Mouse (Mus musculus) cerebellum, postnatal 10 days (tissue): Measurements from ENCODE around the gene Col20a1.

Experiments
- DNase-seq, 2 experiments: peaks; one replicate each; pipeline ENCODE4 v3.0.0; 2021; ENCODE audit warnings: mixed read lengths in 2 of 2

Gene Col20a1

DNA sequence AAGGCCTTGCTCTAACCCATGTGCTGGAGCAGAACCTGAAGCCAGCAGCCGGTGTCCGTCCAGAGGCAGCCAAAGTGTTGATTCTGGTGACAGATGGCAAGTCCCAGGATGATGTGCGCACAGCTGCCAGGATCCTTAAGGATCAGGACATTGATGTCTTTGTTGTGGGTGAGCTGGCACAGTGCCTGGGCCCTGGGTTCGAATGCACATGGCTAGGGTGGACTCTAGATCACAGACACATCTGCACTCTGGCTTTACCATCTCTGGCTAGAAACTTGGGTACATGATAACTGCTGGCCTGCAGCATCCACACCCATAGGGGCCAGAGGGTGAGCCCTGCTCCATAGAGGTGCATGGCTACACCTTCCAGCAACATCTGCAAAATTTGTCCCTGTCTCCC lies 9.1 kb downstream of the Col20a1 start:
- peak; percentile 44 to 52 for DNase-seq

DNA sequence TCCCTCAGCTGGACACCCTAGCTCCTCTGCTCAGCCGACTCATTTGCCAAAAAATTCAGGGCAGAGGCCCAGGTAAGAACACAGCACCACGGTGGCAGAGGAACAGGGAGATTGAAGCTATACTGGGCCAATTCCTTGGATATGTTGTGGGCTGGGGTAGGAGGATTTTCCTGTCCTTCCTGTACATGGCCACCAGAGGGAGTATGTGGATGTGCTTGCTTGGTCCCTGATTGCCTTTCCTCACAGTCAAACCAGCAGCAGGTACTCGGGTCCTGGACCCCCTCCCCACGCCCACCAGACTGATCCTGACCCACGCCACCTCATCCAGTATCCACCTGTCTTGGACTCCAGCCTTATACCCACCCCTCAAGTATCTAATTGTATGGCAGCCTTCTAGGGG lies 10.1 kb downstream of the Col20a1 start:
- DNase-seq: peak; percentile 73 to 81

DNA sequence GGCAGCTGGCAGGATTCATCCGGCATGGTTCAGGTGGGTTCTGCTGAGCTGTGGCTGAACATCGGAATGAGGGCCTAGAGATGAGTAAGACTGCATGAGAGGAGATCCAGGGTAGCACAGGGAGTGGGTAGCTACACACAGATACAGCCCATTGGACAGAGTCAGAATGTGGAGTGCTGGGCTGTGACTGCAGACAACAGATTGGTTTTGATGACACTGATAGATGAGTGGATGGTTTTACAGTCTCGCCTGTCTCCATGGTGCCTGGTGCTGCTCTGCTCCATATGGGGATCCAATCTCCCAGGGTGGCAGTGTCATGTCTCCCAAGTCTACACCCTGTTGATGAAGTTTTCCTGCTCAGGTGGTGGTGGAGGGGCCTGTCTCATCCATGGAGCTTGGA lies 10.6 kb downstream of the Col20a1 start:
- no peak for DNase-seq

DNA sequence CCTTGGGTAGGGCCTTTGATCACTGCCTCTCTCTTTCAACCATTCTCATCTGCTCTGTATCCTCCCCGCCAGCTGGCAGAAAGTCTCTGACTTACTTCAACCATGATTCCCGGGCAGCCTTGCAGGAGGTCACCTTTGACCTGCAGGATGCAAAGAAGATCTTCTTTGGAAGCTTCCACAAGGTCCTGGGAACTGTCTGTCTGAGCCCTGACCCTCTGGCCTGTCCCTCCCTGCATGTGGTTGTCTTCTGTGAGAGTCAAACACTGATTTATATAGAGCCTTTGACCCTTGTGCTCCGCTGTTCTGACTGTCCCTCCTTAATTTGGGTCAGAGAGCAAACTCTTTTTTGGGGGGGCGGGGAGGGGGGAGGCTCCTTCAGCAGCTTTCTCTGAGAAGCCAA lies 20.7 kb downstream of the Col20a1 start:
- no peak for DNase-seq

DNA sequence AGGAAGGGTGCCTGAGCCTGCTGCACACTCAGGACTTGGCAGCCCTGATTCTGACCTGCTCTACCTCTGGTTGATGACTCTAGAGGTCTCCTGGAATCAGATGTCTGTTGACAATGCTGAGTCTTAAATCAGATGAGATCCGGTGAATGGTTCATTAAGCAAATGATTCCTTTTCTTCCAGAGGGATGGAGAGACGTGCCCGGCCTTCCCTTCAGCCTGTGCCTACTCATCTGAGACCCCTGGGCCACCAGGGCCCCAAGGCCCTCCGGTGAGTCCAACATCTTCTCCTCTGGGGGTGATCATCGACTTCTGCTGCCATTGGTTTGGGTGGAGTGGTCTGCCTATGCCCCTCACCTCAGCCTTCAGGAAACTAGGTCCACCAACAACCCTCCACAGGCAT lies 22.0 kb downstream of the Col20a1 start:
- no peak for DNase-seq

DNA sequence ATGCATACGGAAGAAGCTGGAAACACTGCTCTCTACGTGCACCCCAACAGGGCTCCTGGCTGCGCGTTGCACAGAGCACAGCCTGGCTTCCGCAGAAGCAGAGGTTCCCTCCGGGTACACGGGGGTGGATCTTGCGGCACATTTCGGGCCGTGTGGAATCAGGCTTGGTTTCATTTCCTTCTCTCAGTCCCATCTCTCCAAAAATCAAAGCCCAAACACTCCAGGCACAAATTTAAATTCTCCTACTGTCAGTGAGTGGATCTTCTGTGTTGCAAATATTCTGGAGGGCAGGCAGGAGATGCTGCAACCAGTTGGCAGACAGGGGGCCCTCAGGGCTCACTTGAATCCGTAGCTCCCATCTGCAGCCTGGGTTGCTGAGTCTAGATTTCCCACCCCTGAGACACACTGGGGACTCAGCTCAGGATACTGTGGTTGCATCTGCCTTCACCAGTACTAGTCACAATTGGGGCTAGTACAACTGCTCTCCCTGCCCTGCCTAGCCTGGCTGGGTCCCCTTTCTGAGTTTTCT lies 45.1 kb downstream of the Col20a1 start:
- no peak for DNase-seq

DNA sequence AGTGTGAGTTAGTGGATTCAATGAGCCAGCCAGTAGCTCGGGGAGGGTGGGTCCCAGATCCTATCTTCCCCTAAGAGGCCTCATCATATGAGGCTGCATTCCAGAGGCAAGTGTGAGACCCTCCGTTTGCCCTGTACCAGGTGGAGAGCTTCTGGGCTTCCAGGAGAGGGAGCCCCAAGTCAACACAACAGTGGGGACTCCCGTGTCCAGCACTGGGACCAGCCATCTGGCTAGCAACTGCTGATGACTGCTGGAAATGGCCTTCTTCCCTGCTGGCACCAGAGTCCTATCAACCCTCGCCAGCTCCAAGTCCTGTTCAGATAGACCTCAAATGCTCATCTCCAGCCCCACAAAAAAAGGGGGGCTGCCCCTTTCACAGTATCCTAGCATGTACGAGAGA lies 46.1 kb downstream of the Col20a1 start:
- DNase-seq: peak; percentile 84 to 90

DNA sequence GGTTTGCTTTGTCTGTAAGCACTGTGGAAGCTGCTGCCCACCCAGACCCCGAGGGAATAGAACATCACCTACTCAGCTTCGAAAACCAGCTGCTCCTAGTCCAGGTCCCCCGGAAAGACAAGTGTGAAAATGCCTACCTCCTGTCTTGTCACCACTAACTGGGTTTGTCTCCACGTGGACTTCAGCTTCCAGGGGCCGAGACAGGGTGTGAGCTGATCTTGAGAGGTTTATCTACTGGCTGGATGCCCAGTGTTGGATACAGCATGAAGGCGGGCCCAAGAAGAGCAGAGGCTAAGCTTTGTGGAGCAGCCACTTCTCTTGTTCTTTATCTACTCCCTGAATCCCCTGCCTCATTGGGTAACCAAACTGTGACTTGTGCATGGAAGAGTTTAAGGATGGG lies 47.0 kb downstream of the Col20a1 start:
- peak; percentile 28 to 52 for DNase-seq

DNA sequence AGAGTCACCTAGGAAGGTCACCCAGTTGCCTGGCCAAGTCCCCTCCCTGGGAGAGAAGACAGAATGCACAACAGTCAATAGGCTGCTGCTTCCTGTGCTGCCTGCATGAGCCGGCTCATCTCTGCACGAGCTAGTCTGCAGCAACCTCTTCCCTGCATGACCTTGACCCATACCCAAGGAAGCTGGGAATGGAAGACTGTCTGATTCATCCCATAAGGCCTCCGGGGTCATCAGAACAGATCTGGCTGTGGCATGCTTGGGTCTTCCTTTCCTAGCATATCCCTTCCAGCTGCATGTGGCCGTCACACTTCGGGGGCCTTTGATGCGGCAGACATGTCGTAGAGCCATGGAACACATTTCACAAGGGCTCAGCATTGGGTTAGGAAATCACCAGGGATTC lies 48.9 kb downstream of the Col20a1 start:
- DNase-seq: no peak

DNA sequence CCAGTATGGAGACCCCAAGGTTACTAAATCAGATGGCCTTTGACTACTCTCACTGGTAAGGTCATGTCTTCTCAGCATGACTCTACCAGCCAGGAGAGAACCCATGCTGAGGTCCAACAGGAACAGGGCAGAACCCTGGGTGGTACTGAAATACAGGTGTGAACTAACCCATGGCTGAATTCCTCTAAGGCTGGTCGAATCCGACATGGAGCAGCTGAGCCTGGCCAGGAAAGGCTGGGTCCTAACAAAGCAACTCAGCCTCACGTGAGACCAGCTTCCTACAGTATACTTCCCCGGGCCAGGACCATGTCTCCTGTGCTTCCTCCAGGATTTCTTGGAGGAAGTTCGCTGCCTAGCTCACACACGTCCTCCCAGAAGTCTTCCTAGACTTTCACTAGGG lies 50.2 kb downstream of the Col20a1 start:
- no peak for DNase-seq

DNA sequence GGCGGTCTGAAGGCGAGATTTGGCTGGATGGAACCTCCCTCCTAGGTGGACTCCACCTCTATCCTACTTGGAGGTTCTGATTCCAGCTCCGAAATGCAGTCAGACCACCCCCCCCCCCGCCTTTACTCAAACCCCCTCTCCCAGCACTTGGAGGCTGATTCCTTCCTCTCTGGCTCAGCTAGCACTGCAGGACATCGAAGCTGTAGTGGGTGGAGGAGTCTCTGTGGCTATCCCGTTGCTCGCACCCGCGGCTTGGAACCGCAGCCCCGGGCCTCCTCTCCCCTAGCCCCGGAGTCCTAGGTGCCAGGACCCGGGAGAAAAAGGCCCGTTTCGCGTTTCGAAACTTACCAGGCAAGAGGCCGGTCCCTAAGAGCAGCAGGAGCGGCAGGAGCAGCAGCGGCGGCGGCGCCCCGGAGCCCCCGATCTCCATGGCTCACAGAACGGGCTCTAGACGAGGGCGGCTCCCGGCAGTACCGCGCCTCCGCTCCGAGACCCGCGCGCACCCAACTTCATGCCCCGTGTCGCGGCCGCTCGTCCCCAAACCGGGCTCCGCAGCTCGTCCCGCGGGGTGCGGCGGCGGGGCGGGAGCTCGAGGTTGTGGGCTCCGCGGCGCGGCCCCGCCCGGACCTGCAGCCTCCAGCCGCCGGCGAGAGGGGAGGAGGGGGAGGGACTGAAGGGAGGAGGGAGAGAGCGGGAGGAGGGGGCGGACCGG lies 52.5 kb downstream of the Col20a1 start:
- DNase-seq: peak; percentile 58 to 59

DNA sequence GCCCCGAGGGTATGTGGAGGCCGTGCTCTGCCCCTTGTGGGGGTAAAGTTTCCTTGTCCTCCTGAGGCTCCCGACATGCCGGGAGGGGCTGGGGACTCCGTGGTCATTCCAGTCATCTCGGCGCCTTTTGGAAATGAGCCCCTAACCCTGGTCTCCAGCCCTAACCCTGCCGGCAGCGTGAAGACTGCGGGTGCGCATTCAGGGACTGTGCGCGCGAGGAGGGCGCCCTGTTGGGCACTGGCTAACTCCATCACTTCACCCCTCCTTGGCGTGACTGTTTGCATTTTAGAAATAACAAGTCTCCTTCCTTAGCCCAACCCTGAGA lies 53.0 kb downstream of the Col20a1 start:
- no peak for DNase-seq

DNA sequence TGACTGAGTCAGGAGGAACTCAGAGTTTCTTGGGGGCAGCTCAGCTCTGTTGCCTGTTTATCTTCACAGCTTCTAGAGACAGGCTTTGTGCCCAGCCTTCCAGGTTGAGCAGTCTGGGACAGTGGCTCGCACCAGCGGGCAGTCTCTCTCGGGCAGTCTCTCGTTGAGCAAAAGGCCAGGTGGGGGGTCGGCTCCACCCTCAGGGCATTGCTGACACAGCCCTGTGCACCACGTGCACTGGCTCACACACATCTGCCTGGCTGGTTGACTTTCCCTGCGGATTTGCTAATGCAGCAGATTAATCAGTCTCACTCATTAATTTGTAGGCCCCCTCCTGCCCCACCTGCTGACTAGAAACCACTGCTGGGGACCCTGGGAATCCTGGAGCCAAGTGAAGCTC lies 55.6 kb downstream of the Col20a1 start:
- DNase-seq: peak; percentile 17 to 34

DNA sequence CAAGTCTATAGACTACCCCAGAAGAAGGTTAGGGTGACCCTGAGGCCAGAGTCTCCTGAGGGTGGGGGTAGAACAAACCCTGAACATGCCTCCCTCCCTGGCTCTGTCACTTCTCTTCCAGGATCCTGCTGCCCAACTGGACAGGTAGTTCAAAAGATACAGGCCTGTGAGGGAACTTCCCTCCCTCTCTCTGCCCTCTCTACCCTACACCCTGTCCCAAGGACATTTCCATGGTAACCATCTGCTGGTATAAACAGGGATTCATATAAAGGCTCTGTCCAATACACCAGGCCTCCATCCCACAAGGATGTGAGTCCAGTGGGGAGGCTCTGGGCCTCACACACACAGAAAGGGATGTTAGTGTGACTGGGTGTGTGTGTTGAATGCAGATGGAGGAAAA lies 56.0 kb downstream of the Col20a1 start:
- peak in 1 of 2 experiments; percentile 9 for DNase-seq

DNA sequence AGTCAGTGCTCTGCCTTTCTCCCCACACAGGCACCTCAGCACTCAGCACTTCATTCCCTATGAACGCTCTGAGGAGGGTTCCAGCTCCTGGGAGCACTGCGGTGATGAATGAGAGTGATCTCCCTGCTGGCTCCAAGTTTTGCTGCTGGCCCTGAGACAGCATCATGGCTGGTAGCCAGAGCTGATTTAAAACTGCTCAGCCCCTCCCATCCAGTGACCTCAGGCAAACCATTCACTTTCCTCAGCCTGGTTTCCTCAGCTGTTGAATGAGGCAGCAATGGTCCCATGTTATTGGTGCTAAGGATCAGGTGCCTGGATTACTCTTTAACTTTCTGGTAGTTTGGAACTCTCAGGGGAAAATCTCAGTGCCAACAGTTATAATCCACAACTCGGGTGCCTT lies 57.1 kb downstream of the Col20a1 start, which contains the start of gene Chrna4:
Gene Chrna4, minus strand, starts transcription at position 110 of the 400 bp plus-strand sequence.
- DNase-seq: peak; percentile 66 to 72

DNA sequence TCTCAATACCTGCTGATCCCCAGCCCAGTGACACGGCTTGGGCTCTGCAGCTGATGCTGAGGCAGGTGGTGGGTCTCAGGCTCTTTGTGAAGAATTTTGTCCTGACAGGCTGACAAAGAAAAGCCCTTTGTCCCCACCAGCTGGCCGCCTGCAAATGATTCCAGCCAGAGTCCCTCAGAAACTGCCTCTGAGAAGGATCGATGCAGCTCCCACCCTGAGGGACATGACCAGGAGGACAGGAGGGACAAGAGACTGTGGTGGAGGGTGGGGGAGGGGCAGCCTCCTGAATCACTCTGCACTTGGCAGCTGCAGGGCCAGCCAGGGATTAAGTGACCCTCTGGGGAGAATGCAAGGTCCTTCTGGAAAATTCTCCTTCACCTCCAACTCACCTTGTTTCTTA lies 57.7 kb downstream of the Col20a1 start:
- peak; percentile 30 to 39 for DNase-seq

DNA sequence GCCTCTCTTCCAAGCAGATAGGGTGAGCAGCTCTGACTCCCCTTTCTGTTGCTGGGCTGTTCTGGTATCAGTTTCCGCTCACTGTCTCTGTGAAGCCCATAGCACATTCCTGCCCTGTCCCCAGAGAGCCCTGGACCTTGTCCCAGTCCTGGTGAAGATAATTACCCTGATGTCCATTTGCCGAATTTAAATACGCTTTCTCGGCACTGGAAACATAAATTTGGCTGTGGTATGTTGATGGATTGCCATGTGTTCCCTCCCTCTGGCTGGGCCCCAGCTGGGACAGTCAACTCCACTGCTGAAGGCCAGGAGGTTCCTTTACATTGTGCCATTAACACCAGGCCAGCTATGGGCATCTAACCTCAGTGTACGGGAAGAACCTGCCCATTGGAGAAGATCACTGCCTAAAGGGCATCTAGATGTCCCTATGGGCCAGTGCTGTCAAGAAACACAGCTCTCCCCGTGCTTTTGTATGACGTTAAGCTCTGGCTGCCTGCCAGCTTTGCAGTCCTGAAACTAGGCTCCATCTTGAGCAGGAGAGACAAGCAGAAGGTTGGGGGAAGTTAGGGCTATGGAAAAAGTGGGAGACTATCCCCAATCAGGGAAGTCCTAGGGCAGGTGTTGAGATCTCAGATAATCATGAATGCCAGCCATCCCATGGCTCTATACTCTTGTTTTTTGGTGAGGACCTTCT lies 62.1 kb downstream of the Col20a1 start:
- peak; percentile 63 to 74 for DNase-seq

DNA sequence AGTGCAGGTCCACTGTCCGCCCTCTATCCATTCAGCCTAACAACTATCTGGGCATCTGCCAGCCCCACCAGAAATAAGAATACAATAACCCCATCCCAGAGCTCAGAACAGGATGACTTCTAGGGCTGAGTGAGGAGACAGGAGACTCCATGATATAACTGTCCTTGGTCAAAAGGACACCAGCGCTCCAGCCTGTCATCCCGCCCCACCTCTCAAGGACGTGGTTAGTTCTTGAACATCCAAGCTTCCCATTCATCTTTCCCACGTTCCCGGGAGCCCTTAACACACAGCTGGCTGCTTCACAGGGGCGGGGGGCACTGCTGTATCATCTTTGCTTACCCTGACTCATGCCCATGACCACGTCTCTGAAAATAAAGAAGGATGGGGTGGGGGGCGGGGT lies 62.7 kb downstream of the Col20a1 start:
- DNase-seq: no peak

DNA sequence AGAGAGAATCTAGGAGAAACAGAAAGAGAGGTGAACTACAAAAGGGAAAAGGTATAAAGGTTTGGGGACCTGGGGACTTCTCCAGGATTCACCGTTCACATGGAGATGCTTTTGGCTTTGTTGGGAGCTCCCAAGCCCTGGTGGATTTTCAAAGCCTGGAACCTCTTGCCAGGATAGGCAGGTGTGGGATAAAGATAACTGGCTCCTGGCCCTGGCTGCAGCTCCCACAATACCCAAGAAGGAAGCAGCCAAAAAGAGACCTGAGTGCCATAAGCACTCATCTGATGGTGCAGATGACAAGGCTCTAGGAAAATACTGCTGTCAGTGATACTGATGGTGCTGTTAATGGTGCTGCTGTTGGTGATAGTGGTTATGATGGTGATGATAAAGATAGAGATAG lies 65.8 kb downstream of the Col20a1 start:
- peak; percentile 50 to 59 for DNase-seq

DNA sequence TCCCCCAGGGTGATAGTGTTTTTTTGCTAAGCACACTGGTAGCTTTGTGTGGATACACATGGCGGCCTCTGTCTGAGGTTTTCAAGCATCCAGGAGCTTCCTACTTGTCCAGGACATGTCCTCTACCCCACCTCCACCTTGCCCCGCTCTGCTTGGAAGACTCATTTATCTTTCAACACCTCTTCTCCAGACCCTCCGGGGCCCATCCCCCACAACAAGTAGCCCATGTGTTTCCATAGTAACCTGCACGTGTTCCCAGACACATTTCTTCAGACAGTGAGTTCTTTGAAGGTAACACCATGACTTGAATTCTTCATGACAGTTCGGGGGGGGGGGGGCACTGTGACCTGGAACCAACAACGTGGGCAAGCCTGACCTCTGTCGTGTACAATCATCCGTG lies 71.0 kb downstream of the Col20a1 start:
- DNase-seq: no peak

DNA sequence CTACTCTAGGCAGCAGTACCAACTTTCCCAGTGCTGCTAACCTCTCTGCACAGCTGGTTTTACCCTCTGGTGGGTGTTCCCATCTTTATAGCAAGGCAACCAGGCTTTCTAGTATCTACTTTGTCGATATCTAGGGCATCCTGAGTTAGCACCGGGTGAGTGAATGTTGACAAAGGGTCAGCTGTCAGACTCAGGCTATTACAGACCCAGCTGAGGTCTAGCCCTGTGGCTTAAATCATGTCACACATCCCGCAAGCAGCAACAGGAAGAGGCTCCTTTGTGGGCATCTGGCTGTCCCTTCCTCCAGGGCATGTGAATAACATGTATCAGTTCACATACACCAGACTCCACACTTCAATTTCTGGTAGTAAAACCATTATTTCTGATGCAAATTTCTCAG lies 71.9 kb downstream of the Col20a1 start:
- DNase-seq: no peak

DNA sequence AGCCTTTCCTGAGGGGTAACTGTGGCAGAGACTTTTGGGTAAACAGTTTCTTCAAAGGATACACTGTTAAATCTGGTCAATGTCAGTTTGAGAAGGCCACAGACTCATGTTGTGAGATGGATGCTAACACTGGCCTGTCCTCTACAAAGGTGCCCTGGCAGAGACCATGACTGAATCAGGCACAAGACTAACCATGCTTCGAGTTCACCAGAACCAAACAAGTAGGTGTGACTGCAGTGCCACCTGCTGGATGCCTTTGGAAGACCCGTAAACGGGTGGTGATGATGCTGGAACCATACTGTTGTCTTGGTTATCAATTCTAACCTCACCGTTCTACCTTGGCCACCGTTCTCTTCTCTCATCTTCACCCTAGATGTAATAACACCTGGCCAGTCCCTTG lies 73.8 kb downstream of the Col20a1 start:
- peak; percentile 93 to 96 for DNase-seq

DNA sequence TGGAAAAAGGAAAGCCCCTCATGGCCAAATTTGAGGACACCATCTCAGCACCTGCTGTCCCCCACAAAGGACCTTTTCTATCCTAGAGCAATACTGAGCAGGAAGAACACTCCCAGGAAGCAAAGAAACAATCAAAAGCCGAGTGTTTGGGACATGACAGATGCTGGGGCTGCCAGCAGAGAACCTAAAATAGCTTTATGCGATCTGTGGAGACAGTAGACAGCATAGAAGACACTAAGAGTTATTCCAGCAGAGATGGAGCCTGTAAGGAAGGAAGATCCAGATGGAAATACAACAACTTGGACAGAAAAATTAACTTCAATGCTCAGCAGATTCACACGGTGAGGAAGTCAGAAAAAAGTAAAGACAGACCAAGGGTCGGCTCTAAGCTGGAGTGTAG lies 79.5 kb downstream of the Col20a1 start:
- DNase-seq: no peak
